Mouse (Mus musculus) liver, adult 2 months (tissue): ENCODE measurements around the gene Lrrc1.

ENCODE experiments used
- CTCF ChIP-seq: fragments of 200-500 bp; IDR thresholded peaks from 2 replicates; pipeline ENCODE4 v1.5.1; 2011; ENCODE audit warnings: low read depth, low read length, control low read depth
- POLR2A ChIP-seq: fragments of 200-500 bp; IDR thresholded peaks from 2 replicates; pipeline ENCODE4 v1.6.1; 2011; ENCODE audit warnings: low read length, control low read depth; ENCODE audit not compliant: insufficient read depth; ENCODE audit errors: extremely low read depth

DNA sequence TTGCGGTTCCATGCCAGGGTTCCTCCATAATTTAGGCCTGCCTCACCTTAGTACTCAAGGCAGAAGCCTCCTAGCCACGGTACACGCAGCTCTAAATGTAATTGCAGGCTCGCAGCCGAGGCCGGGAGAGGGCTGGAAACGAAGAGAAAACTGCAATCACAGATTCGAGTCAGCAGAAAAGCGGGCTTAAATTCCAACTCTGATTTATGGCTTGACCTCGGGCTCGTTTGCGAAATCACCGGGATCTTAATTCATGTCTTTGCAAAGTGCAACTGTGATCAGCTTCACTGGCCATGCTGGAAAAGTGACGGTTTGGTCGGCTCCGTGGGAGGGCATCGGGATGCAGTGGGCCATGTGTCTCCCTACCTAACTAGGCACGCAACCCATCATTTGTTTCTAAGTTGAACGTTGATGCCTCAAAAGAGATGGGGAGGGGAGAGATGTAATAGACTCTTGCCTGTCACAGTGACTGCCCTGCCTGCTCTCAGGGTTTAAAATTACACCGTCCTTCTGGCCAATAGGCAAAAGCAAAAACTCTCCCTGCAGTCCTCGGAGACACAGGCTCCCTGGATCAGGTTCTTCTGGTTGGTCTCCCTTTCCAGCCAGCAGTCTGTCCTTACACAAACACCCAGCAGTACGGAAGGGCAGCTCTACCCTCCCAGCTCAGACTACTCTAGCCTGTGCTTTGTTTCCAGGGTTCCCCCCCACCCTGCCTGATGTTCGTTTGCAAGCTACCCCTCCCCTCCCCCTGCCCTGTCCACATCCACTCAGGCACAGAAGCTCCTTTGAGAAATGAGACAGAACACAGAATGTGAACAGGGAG lies 117.2 kb downstream of the Lrrc1 start:
- TF ChIP-seq POLR2A (no peak), CTCF (no peak)
